Mouse (Mus musculus) brain, embryonic 14.5 days (tissue): ENCODE measurements around the gene Pacs1.

Experiments used
- CTCF ChIP-seq: fragments of 200-500 bp; IDR thresholded peaks from 2 replicates; pipeline ENCODE4 v1.5.1; 2012; ENCODE audit warnings: inconsistent platforms, mild to moderate bottlenecking, moderate library complexity, borderline replicate concordance; ENCODE audit not compliant: insufficient read depth, insufficient read length; ENCODE audit errors: extremely low read depth
- POLR2A ChIP-seq: fragments of 200-500 bp; IDR thresholded peaks from 2 replicates; pipeline ENCODE4 v1.6.1; 2012; ENCODE audit warnings: mild to moderate bottlenecking, inconsistent platforms, borderline replicate concordance; ENCODE audit not compliant: poor library complexity, insufficient read depth, insufficient read length, severe bottlenecking; ENCODE audit errors: extremely low read depth

DNA sequence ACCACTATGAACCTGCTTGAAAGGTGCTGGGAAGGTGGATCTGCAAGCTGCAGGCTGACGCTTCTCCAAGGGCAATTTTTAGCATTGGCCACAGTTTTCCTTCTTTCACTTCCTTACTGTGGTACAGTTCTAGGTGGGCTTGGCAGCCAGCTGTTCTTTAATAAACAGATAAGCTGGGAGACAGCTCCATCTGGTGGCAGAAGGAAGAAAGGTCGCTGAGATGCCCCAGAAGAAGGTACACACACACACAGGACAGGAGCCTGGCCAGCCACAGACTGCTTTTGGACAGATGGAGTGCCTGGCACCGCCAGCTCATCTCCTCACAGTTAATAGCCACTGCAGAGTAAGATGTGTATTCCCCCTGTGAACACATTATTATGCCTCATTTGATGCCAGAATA, 121.6 kb downstream of the Pacs1 start:
- TF ChIP-seq CTCF (peak; percentile 79), POLR2A (no peak)
